Mouse (Mus musculus): Measurements from ENCODE around the gene Fstl4.

Fstl4 gene

DNA sequence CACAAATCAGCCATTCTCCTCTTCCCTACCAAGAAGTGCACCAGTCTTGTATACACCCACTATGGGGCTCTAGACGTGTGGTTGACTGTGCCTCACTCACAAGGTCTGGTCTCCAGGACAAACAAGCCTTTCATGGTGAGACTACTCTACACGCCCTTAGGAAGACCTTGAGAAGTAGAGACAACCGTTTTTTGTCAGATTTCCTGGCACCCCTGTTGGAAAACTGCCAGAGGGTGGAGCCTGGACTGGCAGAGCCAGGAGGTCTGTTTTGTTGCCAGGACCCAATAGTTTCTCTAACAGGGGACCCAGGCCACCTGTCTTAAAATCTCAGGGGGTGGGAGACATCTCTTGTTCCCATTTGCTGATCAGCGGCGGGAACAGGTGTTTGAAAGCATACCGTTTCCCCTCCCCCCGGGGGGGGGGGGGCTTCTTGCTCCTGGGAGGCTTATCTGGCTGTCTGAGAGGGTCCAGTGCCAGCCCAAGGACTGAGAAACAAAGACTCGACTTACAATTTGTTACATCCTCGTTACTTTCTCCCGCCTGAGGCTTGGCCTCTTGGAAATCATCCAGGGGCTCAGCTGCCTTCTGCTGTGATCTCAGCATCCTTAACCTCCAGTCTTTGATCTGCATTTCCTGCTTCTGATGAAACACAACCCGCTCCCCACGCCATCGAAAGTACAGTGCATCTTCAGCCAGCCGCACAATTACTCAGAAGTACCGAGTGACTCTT lies 155.0 kb downstream of the Fstl4 start:
- peak; percentile 7 to 29 for DNase-seq

- DNase-seq: no peak
Measured at GRCm38 (mm10) chr11:52924196-52924595, 159.8 kb downstream of the Fstl4 start.

- DNase-seq: no peak
Measured at GRCm38 (mm10) chr11:52928321-52928720, 163.9 kb downstream of the Fstl4 start.

- DNase-seq: no peak
Measured at GRCm38 (mm10) chr11:52939336-52940070, 175.1 kb downstream of the Fstl4 start.

DNA sequence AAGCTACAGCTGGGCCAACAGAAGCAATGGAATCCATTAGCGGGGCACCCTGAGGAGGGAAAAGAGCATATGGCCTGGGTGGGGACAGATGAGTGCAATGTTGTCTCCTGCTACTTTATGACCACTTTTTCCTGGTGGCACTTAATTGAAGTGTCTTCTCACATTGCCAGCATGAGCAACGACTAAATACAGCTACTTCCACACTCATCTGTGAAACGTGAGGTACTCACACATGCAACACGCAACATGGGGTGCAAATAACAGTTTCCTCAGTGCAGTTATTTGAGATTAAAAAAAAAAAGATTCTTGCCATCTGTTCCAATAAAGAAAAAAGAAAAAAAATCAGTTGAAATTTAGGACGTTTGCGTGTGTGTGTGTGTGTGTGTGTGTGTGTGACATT lies 178.5 kb downstream of the Fstl4 start:
- DNase-seq: no peak

DNA sequence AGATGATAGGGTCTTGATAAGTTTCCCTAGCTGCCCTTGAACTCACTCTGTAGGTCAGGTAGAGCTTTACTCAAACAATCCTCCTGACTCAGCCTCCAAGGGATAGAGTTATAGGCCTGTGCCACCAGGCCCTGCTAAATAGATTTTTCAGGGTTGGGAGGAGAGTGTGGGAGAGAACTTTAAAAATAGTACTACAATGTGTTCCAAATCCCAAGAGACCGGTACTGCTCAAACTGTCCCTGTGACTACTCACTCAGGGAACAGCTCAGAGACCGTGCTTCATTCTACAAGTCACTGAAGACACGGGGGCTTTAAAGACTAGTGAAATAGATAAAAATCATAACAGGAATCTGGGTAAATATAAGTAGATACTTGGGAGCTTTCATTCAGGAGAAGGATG lies 190.6 kb downstream of the Fstl4 start:
- DNase-seq: no peak

DNA sequence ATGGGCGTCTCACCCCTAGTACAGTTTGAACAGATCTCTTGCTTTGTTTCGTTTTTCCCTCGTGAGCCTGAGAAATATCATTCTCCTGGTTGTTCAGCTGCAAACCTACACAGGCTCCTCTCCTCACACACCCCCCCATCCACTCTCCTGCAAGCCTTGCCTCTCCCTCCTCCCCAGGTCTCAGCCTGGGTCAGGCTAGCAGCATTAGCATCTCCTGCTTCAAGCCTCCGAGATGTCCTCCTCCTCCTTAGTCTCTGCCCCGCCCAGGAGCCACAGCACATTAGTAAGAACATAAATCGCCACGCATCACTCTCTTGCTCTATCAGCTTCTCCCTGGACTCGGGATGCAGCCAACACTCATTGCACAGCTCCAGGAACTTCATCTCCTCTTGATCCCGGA lies 204.4 kb downstream of the Fstl4 start:
- no peak for DNase-seq

DNA sequence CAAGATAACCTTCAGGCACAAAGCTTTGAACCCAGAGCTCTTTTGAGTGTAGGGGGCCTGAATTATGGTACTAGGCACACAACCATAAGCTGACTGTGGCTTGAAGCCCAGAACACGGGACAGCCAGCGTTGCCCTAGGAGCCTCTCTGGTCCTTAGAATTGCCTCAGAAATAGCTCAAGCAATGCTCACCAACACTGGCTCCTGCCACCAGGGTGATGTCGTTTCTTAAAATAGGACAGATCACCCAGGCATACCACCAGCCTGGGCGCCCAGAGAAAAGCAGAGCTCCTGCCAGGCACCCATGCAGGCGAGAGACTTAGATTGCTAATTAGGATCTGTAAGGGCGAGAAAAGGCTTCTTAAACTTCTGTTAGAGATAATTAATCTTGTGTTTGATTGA lies 206.0 kb downstream of the Fstl4 start:
- DNase-seq: no peak

- DNase-seq: no peak
Measured at GRCm38 (mm10) chr11:52986986-52987385, 222.6 kb downstream of the Fstl4 start.

GRCm38 (mm10) chr11:52994688-52995087 lies 230.3 kb downstream of the Fstl4 start:
- no peak for DNase-seq

- DNase-seq: no peak
Measured at GRCm38 (mm10) chr11:52996434-52997093, 232.1 kb downstream of the Fstl4 start.

DNA sequence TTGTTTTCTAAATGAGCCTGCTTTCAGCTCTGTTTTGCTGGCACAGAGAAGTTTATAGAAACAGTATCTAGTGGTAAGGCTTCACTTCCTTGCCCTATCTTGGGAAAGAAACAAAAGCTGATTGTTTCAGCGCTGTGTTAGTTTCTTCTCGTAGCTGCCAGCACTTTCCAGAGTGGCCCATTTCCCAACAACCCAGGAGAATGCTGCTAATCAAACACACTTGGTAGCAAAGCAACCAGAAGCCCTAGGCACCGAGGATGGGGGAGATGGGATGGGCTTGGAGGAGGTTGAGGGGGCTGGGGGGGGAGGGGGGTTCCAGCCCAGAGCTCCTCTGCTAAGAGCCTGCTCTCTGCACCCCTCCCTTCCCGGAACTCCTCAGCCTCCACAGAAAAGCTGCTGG lies 233.0 kb downstream of the Fstl4 start:
- no peak for DNase-seq

GRCm38 (mm10) chr11:53000226-53000625 lies 235.8 kb downstream of the Fstl4 start:
- DNase-seq: no peak

DNA sequence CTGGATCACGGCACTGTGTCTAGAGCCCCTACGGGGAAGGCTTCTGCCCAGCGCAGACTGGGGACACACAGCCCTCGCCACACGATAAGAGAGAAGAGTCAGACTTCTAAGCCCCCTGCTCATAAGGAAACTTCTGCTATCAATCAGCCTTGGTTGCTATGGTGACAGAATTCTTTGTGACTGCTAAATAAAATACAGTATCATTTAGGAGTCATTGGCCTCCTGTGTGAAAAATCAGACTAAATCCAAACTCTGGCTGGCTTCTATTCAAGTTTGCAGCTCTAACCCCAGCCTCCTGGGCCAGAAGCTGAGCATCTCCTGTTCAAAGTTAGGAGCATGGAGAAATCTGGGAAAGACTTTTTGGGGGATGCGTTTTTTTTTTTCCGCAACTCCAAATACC lies 238.9 kb downstream of the Fstl4 start:
- DNase-seq: no peak

- DNase-seq: no peak
Measured at GRCm38 (mm10) chr11:53003811-53004210, 239.4 kb downstream of the Fstl4 start.

DNA sequence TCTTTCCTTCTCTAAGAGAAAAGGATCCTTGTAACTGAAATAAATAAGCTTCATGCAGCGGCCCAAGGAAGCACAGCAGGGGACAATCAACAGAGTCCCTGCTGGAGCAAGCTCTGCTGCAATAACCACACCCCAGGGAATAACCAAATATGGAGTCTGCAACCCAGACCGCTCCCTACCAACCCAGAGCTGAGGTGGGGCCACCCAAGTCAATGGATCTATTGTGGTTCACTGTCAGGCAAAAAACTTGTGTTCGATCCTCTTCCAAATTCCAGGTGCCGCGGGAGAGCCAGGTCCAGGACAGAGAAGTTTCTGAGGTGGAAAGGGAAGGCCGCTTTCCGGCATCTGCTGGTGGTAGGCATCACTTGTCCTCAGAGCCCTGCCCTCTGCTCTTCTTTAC lies 245.2 kb downstream of the Fstl4 start:
- DNase-seq: no peak

DNA sequence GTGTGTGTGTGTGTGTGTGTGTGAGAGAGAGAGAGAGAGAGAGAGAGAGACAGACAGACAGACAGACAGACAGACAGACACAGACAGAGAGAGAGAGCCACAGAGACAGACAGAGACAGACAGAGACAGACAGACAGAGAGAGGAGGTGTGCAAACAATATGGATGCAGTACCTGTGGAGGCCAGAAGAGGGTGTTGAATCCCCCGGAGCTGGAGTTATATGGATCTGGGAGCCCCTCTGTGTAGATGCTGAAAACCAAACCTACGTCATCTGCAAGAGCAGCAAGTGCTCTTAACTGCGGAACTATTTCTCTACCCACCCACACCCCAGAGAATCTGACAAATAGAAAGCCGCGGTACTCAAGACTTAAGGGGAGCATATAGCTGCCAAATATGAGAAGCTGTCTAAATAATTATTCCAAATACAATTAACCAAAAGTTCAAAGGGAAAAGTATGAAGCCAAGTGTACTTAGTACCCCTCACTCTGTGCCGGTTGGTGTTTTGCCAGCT lies 247.6 kb downstream of the Fstl4 start:
- DNase-seq: no peak

DNA sequence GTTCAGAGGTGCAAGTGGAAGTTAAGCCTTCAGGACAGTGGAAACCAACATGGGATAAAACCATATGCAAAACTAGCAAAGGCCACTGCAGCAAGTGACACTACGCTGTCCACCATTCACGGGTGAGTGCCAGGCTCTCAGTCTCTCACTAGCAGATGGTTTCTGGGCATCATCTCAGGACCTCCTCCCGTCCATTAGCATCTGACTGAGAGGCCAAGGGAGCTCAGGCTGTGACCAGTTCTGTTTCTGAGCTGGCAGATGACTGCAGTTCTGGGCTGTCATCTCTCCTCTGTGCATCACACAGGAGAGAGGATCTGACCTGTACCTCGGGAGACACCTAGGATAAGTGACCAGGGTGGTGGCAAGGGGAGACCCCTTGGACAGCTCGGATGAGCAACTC lies 249.5 kb downstream of the Fstl4 start:
- DNase-seq: no peak

GRCm38 (mm10) chr11:53016358-53017021 lies 252.1 kb downstream of the Fstl4 start:
- no peak for DNase-seq

DNA sequence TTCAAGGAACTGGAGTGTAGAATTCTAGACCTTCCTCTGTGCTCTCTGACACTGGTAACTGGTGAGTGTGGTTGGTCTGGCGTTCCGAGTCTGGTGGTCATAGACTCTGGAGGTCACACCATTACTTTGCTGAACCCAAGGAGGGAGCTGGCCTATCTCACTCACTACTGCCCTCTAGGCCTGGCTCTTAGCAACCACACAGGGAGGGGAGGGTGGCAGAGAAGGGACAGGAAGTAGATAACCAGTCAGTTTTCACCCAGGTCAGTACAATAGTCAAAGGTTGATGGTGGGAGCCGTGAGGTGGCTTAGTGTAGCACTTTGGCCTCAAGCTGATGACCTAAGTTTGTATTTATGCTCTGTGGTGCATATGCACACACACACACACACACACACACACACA lies 255.1 kb downstream of the Fstl4 start:
- DNase-seq: no peak

GRCm38 (mm10) chr11:53024403-53024802 lies 260.0 kb downstream of the Fstl4 start:
- DNase-seq: peak in 1 of 2 experiments; percentile 6

DNA sequence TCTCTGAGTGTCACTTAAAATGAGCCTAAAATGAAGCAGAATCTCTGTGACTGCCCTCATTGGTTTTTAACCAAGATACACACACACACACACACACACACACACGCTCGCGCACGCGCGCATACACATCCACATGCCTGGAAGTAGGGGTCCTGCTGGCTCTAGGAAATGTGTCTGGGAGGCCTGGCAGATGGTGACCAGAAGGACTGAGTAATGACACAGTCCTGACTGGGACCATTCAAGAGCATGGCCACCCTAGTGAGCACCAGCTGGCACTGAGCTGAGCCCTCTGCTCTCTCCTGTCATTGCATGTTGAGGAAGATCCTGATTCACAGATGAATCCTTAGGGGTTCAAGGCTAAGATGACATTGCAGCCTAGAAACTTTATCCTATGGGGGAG lies 261.3 kb downstream of the Fstl4 start:
- no peak for DNase-seq

All from lung, postnatal 4 days (tissue).